Mouse (Mus musculus) yolk sac, embryonic 10.5 days (tissue): ENCODE data around the gene Igfbp2.

Experiments used
- DNase-seq: peaks from one replicate; pipeline ENCODE4 v3.0.0-alpha.2; 2017; ENCODE audit warnings: low spot score

Igfbp2 gene

DNA sequence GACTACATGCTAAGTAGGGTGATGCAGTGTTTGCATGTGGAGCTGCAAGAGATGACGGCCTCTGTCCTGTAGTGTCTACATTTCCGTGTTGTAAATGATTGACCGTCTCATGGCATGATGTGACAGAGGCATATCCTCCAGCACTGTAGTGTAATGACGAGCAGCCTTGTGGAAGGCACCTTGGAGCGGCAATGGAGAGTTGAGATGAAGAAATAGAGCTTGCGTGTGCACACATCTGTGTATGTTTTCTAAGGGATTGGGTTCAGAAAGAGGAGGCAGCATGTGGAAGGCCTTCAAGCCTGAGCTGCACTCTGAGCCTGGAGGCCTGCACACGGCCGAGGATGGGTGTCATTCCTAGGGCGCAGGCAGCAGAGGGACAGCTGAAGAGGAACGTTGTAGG is 31.4 kb downstream of the Igfbp2 start:
- DNase-seq, result no peak

DNA sequence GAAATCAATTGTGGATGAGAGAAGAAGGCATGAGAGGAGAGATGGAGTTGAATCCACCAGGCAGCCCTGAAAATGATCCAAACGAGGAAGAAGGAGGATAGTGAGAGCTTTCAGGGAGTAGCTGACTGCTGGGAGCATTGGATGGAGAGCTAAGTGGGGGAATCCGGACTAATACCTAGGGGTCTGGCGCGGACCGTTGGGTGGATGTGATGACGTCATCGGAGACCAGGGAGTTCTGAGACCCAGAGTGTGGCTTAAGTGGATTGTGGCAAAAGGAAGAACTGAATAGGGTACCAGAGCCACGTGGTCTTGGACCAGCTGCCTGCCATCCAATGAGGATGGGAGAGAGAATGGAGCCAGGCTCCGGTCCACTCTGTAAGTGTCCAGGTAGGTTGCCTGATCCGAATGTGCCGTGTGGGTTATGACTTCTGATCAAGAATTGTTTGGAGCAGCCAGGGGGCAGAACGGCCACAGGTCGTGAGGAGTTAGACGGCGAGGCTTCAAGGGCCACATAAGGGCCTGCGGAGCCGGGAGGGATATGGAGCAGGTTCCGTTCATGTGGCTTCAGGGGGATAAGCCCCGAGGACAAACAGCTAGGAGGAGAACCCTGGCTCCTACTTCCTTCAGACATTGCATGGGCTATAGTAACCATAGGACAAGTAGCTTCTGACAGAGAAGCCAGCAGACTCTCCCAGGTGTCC is 32.1 kb downstream of the Igfbp2 start:
- no peak for DNase-seq

DNA sequence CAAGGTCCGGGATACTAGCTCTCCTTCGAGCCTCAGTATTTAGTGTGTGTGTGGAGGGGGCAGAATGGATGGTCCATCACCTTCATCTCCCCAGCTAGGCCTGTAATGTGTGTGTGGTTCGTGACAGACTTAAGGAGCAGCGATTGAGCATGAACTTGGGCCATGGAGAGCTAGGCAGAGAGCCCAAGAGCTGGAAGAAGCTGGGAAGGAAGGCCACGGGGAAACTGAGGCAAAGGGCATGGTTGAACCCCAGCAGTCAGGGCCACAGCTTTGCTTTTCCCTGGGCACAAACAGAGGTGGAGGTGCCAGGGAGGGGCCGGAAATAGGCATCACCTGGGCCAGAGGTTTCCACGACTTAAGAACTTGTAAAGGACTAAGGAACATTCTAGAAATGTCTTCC is 32.8 kb downstream of the Igfbp2 start:
- DNase-seq, result no peak

DNA sequence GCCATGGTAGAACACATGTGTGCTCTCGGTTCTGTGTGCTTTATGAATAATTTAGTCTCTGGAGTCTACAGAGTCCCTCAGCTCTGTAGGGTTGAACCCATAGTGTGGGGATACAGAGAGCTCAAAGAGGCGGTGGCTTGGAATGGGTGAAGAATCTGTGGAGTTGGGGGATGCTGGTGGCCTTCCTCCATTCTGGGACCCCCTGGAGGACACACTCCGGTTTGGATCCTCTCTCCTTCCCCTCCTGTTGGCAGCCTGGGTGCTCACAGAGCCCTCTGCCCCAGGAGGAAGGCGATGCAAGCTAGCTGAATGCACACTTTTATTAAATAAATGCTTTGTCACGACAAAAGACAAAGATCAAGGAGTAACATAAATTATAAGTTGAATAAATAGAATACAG is 33.3 kb downstream of the Igfbp2 start:
- no peak for DNase-seq

DNA sequence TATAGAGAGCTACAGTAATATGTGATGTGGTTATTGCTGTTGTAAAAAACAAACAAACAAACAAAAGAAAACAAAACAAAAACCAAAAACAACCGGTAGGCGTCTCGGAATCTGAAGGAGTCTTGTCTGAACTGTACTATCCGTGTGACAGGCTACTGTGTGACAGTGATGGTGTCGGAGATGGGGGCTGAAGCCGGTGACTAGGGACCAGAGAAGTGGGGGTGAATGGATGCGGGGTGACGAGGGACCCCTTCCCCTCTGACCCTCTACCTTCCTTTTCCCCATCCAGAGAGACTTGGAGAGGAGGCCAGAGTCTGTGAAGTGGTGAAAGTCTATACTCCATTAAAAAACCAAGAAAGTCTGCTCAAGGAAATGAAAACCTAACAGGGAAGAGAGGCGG is 34.0 kb downstream of the Igfbp2 start:
- DNase-seq, result no peak

DNA sequence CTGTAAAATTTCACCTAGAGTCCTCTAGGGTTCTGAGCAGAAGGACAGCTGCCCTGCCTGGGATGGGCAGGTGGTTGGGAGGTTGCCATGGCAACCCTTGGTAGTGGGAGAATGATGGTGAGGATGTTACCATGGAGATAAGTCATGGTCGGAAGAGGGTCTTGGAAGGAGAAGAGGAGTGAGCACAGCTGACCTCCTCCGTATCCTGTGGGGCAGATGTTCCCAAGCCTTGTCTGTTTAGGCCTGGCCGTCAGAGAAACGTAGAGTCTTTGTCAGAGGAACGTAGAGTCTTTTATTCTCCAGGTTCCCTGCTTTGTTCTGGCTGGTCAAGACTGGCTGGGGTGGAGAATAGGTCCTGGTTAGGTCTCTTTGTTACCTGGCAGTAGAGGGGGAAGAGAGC is 34.6 kb downstream of the Igfbp2 start:
- no peak for DNase-seq

DNA sequence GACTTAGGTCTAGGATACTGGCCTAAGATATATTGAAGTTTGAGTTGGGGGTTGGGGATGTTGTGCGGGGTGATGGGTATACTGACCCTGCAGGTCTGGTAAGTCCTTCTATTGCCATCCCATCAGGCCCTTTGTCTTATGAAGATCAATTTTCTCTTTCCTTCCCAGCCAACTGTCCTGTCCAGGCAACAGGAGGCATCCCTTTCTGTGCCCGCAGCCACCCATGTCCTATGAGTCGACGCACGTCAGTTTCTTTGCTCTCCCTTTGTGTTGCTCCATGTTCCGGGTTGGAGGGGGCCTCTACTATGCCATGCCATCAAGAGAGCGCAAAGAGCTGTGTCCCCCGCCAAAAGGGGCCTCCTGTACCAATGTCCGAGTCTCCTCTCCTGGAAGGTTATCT is 35.7 kb downstream of the Igfbp2 start:
- no peak for DNase-seq

DNA sequence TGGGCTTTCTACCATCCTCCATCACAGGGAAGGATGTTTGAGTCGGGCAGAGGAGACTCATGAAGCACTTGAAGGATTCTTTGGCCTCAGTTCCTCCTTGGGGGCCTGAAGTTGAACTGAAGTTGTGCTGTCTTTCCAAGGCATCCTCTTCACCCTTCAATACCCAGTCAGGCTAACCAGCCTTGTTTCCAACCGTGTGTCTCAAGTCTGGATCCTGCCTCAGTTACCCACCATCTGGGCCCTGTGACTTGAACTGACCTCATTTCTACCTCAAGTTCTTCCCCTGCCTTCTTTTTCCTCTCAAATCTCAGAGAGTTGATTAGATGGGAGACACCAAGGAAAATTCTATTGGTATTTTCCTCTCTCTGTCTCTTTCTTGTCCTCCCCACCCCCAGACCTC is 36.2 kb downstream of the Igfbp2 start:
- DNase-seq, result no peak

DNA sequence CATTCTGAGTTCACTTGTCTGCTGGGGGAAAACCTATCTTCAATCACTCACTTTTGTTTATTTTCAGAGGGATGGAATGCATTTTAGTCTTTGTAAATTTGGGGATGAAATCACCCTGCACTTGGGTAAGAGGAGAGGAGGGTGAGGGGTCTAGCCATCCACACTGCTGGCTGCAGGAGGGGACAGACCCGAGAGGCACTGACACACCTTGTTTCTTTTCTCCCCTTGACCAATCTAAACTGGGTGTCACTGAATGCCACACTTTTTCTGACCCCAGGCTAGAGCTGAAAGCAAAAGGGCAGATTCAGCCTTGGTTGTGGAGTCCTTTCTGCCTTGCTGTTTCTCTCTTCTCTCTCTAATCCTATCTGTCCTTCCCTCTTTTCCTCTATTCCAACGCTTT is 37.4 kb downstream of the Igfbp2 start:
- no peak for DNase-seq

DNA sequence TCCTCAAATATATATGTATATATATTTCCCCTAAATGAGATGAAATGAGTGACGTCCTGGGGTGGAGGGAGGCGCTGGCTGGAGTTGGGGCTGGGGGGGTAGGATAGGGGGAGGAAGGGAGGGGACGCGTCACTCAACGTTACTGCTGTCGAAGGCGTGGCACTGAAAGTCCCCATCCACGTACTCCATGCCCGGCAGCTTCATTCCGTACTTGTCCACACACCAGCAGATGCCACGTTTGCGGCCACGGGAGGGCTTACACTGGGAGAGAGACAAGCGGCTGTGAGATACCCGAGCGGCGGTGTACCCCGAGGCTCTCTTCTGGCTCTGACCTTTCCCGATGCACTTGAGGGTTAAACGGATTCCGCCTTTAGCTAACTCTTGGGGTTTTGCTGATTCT is 37.9 kb downstream of the Igfbp2 start:
- no peak for DNase-seq

DNA sequence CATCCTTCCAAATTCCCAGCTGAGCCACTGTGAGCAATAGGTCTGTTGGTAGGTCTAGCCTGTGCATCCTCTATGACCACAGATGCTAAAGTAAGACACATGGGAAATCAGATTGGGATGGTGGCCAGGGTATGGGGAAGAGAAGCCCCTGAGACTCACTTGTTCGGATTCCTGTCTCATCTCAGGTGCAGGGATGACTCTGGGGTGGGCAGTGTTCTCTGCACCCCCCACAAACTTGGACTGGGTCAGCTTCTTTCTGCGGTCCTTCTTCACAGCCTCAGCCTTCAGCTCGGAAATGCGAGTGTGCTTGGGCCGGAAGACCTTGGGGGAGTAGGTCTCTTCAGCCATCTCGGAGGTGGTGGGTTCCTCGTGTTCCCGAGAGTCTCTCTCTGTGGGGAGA is 39.4 kb downstream of the Igfbp2 start:
- no peak for DNase-seq

DNA sequence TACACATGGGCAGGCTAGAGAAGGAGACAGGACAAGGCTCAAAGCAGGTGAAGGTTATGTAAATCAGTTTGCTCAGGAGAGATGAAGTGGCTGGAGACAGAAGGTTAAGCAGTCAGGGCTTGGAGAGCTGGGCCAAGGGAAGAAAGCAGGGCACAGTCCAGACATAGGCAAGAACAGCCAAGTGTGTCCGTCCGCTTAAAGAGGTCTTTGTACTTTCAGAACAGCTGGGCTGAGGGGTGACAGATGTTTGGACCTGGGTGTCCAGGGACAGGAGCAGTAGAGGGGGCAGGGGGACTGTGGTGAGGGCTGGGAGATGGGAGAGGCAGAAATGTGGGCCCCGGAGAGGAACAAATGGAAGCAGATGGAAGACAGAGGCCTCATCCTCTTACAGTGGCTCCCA is 40.0 kb downstream of the Igfbp2 start:
- DNase-seq, result no peak

DNA sequence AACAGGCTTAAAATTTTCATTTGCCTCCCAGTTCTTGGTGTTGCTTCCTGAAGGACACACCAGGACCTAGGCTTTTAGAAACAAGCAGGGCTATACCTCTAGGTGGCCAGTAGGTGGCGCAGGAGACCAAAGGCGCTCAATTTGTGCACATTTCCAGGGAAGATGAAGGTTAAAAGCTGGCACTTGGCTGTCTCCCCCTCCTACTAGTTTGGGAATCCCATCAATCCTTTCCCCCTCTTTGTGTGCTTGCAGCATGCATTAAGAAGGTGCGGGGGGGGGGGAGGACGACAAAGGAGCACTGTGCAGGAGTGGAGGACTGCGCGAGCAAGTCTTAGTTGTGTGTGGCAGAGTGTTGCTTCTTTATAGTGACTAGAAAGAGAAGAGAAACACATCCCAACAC is 41.6 kb downstream of the Igfbp2 start:
- peak; percentile 66 for DNase-seq

DNA sequence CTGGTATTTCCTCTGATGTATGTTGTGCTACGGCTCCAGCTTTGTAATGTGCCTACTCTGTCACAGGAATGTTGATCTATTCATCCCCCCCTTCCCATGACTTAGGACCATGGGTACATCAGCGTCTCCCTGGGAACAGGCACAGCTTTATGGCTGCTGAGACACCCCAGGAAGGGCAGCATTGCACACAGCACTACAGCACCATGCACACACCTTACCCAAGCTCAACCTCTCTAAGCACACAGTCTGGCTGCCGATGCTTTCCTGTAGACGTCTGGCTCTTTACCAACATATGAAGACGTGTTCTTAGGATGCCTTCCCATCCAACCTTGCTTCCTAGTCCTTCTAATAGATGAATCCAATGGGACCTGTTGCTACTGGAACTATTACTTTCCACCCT is 42.1 kb downstream of the Igfbp2 start:
- no peak for DNase-seq

DNA sequence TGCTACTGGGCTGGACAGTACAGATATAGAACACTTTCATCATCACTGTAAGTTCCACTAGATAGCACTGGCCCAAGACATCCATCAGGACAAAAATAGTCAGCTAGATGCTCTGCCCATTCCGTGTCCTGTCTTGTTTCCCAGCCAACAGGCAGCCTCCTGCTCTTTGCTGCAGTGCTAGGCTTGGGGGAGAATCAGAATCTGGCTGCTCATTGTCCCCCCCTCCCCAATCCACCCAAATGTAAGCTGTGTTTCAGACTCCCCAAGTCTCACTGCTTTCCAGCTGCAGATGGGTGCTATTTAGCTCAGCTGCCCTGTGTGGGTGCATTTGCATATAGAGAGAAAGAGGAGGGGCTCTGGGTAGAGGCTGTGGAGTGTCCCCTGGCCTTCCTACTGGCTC is 43.0 kb downstream of the Igfbp2 start:
- no peak for DNase-seq

DNA sequence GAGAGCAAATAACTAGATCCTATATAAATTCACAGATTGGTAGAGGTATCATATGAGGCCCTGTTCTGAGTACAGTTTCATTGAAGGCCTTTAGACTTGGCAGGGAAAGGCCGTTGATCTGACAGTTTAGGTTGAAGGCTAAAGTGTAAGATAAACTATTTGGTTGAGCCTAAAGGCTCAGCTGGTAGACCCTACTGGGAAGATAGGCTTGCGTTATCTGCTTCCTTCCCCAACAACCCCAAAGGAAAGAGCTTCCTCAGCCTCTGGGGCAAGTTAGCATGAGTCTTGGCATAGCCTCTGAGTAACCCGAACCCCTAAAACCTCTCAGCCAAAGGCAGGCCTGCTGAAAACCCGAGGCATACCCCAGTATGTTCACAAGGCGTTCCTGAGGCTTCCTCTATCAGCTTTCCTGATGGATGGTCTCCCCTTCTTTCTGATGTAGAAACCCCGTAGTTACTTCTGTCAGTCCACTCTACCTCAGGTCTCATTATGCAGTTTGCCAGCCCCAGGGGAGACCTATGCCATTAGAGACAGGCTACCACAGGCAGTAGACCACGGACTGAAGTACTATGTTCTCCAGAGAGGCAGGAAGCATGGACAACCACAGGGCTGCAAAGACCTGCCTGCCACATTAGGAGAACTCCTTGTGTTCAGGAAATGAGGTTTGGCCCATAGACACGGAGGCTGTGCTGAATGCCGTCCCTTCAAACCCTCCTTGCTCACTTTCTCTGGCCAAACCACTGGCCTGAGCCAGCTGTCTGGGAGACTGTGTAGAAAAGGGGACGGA is 44.3 kb downstream of the Igfbp2 start:
- DNase-seq, result no peak

DNA sequence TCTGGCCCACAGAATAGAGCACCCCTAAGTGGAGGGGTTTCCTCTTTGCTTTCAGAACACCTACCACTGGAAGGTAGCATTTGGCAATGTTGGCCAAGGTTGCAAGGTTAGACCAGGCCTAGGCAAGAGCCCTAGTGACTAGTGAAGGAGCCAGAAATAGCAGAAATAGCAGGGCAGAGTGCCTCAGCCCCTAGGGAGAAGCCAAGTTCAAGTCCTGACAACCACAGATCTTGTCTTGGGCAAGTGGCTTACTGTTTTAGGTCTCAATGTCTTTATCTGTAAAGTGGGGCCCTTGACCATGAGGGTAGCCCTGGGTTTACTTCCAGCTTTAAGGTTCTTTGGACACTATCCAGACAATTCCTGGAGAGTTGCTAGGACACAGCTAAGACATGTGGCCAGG is 45.0 kb downstream of the Igfbp2 start:
- no peak for DNase-seq

DNA sequence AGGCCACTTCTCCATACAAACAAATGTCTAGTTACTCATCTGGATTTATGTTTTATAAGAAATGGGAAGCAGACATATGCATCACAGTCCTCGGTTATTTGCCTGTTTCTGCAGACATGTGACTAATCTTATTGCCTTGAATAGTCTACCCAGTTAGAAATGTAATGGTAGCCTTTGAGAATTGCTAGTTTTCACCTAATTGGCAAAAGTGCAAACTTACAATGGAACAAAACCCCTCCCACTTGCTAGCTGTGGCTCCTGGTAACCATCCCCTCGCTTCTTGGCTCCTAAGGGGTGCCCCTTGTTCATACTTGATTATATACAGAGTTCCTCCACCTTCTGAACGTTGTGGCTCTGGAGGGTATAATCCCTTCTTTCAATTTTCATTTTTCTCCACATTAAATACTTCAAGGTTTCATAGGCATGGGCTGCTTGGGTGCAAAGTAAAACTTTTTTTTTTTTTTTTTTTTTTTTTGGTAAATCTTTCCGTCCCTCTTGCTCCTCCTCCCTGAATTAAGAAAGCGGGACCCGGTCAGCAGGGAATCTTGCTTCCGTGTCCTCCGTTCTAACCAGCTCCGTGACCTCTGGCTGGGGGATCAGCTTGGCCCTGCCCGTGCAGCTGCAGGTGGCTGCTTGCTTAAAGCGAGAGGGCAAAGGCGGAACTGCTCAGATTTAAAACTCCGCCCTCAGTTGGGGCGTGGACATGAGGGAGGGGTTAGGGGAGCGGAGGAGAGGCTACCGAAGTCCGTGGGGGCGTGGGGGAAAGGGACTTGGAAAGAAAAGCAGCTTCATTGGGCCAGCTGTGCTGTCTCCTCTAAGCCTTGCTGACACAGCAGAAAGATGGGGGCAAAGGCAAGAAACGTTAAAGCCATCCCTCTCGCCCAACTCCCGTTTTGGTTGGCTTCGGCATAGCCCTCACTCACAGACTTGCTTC is 45.6 kb downstream of the Igfbp2 start:
- peak; percentile 92 for DNase-seq

DNA sequence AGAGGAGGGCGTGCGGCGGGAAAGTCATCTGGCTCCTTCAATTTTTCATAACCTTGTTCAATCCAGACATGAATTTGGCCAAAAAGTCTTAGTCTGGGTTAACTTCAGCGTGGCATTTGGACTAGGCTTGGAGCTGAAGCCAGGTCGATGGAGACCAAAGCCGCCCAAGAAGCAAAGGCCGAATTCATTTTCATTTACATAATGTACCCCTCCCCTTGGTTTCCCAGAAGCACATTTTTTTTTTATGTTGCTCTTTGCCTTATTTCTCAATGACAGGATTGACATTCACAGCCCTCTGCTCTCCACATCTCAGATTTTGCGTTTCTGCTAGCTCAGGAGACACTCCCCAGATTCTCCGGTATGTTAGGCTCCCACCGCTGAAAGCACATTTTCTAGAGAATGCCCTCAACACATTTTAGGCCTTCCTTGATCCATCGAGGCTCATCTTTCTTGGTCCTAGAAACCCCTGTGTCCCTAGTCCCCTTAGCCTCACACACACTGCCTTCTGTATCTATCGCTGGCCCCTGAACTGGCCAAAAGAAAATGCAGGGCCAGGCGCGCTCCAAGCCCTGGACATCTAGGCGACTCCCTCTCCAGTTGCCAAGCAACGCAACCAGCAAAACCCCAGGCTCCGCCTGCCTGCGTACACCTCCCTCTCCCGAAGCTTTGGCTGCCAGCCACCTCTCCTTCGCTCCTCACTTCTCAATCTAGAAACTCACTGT is 46.5 kb downstream of the Igfbp2 start:
- DNase-seq, result peak; percentile 80

DNA sequence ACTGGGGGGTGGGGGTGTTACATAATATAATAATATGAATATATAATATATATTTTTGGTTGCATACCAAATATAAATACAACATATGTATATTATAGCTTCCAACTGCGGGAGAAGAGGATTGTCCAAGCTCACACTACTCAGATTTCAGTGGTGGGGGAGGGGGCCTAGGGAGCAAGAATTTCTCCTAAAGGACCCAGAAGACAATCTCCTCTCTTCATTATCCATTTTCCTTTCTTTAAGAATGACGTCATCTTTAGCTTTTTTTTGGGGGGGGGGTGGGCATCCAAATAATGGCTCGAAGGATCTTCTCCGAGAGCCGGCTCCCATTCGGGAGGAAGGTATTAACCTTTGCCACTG is 47.0 kb downstream of the Igfbp2 start:
- DNase-seq, result no peak

DNA sequence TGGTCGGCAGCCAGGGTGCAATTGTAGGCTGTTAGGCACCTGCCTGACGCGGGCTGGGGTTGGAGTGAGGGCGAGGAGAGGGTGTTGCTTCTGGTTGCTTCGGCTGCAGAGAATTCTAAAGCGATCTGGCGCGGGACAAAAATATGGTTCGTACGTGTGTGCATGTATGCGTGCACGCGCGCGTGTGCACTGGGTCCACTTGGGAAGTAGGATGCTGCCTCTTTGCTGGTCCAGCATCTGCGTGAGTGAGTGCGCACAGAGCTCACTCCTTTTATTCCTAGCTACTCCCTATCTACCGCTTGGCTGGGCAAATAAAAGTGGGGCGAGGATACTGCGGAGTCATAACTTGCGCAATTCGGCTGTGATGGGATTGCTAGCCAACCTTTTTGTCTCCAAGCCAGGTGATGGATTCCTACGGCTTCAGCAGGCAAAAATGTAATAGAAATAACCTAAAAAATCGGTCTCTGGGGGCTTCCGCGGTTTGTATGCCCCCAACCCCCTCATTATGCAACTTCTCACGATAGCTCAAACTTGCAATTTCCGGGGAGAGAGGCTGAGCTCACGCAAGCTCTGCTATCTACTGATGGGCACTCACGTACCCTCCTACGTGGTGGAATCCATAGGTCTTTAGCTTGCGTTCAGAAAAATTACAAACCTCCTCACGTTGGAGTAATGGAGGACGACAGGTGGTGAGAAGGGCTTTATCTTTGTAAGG is 47.6 kb downstream of the Igfbp2 start:
- DNase-seq, result peak; percentile 61

DNA sequence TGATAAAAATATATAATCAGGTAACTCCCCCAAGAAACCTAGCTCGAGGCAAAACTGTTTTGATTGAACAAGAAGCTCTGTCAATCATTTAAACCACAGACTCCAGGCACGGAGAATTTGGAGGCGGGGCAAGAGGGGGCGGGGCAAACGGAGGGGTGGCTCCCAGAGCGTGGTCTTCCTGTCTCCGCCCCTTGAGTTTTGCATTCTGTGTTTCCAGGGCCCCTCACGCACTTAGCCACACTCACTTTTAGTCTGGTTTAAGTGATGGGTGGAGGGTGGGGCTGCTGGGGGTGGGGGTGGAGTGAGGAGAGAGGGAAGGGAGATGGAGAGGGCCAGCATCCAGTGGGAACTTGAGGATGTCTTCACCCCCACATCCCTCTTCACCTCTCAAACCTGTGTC is 48.2 kb downstream of the Igfbp2 start:
- DNase-seq, result peak; percentile 92
